Mouse (Mus musculus) left cerebral cortex, adult 8-10 months (tissue): Measurements from ENCODE around the gene Klf12. TPM values are rescaled to one million over a fixed set of nuclear protein-coding genes. Genes with fewer than 3 reads are reported as not detected.

ENCODE experiments used
- DNase-seq, 2 experiments: peaks; one replicate each; pipeline ENCODE4 v3.0.0; 2022; ENCODE audit warnings: low spot score in 2 of 2
- total RNA-seq, 4 experiments: library from RNA; stranded (reverse); gene quantifications; 2 replicates each; pipeline ENCODE4 v1.2.4; 2022

Klf12 gene
- total RNA-seq, 4 experiments from 2014 or later = 44.0 to 61.2 (median 51.3) TPM

DNA sequence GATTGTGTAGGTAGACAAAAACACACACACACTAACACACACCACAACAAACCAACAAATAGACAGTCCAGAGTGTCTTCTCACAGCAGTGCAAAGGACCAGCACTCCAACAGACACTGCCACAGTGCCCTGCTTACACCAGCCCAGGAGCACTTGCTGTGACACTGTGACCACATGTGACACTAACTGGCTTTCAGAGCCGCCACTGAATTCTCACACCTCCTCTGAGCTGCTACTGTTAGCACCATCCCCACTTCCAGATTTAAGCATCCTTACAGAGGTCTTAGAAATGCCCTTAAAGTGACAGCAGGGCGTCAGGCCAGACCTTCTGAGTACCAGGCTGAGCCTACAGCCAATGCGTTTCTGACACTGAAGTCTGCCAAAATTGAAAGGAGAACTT, 48.7 kb downstream of the Klf12 start:
- DNase-seq = no peak

DNA sequence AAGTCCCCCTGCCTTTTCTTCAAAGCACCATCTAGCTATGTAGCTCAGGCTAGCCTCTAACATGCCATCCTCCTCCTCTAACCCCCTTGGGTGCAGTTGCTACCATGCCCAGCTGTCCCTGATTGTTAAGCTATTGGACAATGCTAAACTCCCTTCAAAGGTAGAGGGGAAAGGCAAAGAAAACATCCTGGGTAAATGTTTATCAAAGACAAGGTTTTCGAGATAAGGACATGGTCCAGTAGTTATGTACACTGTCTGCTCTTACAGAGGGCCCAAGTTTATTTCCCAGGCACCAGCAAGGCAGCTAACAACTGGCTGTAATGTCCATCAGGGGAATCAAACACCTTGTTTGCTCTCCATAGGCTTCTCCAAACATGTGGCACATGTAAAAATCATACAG, 53.1 kb downstream of the Klf12 start:
- DNase-seq = no peak

DNA sequence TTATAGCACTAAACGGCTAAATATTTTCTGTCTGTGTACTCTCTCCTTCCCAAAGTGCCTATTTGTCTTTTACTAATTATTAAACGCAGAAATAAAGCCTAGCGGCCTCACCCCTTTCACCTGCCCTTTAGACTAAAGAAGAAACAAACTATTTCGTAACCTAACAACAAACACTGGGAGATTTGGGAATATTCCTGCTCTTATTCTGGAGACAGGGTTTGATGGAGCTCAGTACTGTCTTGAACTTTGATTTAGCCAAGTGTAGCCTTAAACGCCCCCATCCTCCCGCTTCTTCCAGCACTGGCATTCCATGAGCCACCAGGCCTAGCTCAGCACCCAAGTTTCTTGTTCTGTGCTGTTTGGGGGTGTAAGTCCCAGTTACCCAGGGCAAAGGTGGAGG, 56.4 kb downstream of the Klf12 start:
- no peak for DNase-seq

DNA sequence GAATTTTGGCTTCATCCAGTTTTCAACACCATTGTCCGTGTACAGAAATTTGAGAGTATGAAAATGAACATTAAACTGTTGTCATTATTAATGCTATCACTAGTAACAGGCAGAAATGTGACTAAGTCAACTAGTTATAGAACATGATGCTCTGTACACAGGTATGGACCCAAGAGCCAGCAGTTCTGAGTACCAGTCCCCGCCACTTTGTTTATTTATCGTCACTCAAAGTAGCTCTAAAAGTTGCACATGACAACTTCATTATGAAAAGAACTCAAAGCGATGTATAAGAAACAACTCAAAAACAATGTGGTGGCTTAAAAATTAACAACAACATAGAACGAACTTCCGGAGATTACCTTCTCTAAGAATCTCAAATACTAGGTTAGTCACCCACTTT, 56.8 kb downstream of the Klf12 start:
- no peak for DNase-seq

DNA sequence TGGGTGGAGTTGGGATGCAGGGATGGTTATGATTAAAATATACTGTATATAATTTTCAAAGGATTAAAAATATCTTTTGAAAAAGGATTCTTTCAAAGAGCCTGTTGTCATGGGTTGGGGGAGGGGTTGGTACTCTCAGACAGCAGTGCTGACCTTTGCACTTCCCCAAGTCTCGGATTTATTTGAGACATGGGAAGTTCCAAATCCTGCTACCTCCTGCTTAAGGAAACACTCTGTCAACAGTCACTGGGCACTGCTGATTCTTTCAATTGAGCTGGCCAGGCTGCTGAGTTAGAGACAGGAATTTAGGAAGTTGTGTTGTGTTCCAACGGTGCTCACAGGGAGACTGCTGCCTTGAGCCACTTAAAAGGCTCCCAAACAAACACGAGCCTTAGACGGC, 60.3 kb downstream of the Klf12 start:
- DNase-seq = no peak

DNA sequence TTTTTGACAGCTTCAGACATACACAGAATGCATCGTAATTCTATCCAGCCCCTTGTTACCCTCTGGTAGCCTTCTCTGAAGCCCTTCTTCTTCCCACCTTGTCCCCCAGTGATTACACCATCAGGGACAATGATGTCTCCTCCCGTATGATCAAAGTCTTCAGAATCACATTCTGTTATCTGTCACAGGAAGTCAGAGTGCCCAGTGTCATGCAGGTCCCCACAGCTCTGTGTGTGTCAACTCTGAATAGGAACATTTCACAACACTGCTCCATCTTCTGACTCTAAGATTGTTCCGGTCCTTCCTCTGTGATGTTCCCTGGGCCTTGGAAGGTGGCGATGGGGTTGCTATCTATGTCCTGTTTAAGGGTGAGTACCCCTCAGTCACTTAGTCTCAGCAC, 62.2 kb downstream of the Klf12 start:
- DNase-seq = no peak

DNA sequence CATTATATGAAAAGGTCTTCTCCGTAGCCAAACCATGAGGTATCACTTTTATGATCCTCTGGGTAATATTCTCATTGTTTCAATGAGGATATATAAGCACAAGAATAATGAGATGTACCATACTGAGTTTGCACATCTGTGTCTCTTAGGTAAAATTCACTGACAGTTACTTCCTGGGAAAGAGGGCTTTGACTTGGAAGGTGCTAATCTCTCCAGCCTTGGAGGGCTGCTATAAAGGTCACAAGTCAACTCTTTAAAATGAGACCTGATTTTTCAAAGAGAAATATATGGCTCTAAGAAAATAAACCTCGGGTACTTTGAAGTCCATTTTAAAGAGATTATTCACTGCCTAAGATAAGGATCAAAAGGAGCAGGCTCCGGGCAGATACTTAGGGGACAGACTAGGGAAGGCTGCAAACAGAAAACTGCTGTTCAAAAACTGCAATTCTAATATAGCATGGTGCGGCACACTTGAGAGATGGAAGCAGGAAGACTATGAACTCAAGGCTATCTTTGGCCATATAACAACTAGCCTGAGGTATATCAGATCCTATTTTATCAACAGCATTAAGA, 69.2 kb downstream of the Klf12 start:
- DNase-seq = no peak

DNA sequence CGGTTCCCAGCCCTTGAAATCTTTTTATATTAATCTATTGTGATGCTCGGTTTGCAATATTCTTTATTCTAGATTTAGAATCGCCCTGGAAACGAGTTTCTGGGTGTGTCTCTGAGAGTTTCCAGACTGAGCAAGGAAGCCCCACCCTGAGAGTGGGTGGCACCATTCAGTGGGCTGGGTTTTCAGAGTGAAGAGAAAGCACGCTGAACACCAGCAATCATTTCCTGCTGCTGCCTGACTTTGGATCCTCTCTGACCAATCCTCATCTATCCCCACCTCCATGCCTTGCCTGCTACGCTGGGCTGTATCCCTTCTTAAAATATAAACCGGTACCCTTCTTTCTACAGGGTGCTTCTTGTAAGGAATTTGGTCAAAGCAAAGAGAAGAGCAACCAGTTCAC, 71.4 kb downstream of the Klf12 start:
- DNase-seq = peak in 1 of 2 experiments; percentile 62

DNA sequence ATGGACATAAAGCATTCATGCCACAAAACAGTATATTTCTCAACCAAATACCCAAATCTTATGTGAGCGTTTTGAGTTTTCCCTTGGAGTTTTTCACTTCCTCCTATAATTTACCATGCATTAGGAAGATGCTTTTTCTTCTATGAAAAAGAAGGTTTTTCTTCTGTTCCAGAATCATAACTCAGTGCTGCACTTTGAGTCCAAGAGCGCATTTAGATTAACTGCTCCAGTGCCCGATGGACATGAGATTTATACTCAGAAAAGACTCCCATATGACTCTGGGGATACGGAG, 72.7 kb downstream of the Klf12 start:
- no peak for DNase-seq

DNA sequence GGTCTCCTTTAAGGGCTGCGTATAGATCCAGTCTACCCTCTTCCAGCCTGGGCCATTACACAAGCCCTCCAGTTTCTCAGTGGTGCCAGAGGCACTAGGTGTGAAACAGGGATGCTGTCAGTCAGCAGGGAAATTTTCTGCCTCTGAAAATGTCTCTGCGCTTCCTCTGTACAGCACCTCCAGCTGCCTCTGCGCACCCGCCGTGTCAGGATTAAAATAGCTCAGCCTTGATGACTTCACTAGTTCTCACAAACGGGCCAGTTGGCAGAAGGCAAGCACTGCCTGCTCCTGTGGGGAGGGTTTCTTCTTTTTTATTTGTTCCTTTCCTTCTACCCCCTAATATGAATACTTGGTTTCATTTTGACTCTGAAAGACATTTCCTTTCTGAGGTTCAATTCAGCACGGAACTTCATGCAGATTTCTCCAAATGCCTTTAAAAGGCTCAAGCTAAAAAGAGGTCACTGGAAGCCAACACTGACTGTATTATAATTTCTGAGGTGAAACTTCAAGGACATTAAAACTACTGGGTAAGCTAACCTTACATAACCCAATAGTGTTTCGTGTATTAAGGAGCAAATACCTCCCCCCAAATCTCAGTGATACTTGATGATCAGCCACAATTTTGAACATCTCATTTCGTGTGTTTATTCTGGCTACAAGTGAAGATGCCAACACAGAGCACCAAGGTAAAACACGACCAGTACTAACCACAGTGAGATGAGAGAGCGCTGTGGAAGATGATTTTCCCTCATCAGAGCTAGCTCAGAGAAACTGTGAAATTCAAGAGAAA, 73.2 kb downstream of the Klf12 start:
- DNase-seq = peak; percentile 54 to 80

DNA sequence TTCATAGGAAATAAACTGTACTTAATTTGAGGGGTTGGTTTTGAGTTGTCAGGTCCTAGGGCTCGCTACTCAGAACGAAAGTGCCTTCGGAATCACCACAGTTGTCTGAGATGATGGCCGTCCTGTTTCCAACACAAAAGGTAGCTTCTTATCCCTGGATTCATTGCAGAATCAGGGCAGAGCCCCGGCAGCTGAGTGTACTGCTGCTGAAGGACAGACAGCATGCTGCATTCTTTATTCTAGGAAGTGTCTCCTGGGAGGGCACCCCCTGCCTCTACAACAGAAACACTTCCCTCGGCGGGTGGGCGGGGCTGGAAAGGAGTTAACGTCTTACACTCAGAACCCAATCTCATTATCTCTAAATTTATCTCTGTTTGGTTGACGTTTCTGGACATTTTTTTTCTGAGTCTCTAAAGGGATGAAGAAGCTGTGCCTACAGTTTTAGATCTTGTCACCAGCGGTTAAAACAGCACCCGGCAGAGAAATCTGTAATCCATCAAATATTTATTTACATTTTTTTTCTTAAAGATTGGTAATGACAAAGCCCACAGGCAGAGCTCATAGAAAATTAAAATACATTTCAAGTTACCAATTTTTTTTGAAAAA, 74.6 kb downstream of the Klf12 start:
- DNase-seq = peak in 1 of 2 experiments; percentile 21

DNA sequence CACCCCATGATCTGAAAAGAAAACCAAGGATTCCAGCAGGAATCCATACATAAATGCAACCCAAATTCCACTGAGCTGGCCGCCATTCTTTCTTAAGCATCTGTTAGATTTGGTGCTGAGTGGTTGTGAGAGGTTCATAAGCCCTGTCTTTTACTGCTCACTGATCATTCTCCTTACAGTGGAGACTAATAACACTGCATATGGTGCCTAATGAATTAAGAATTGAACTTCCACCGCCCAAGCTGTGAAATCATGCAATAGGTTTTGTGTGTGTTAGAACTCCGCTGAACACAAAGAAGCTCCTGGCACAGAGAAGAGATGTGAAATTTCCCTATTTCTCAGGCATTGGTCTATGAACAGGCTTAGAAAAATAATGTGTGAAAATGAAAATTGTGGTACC, 77.4 kb downstream of the Klf12 start:
- no peak for DNase-seq

DNA sequence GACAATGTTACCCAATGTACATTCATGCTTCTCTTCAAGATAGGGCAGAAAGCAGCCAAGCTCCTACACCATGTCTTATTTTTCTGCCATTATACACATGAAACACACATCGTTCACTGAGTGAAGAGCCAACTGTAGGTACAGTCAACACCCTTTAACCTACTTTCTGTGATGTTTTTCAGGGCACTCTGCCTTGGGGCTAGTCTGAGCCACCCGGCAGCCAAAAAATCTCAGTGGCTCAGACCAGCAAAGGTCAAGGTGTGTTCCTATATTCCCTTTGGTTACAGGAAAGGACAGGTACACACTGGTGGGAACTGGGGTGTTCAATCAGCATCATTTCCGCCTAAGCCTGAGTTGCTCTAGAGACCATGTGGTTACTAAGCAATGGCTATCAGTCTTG, 78.3 kb downstream of the Klf12 start:
- no peak for DNase-seq

DNA sequence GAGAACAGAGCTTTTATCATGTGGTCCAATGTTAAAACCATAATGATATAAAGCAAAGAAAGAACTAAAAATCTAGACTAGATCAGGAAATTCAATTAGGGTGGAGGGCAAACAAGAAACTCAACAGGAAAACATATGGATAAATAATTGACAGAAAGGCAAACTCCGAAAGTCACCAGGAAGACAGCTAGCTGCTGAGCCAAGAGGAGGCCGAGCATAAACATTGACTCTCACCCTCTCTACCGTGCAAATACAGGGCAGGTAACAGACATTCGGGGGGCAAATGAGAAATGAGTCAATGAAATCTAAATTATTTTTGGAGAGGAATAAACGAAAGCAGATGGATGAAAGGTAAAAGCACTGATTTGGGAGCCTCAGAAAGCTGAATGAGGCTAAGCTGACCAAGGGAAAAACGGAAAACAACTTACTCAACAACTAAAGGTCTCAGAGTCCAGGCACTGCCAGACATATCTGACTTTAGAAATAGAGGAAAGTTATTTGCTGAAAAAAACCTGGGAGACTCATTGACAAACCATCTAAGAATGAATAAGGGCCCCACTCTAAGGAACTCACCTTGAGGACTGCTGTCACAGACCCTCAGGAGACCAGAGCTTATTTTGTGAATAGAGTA, 84.3 kb downstream of the Klf12 start:
- no peak for DNase-seq

DNA sequence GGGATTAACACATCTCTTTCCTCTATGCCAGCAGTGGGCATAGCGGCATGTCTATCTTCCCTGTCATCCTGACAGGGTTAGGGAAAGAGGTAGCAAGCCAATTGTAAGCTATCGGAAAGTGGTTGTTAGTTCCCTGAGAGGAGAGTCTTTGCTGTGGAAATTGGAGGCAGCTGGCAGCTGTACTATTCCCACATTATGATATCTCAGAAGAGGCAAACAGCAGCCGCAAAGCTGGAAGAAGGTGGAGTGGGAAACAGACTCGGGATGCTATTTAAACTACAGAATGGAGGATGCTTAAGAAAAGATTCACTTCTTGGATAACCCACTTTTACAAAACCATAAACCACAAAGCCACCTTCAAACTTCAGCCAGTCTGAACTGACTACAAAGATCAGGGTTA, 85.8 kb downstream of the Klf12 start:
- peak in 1 of 2 experiments; percentile 17 for DNase-seq

DNA sequence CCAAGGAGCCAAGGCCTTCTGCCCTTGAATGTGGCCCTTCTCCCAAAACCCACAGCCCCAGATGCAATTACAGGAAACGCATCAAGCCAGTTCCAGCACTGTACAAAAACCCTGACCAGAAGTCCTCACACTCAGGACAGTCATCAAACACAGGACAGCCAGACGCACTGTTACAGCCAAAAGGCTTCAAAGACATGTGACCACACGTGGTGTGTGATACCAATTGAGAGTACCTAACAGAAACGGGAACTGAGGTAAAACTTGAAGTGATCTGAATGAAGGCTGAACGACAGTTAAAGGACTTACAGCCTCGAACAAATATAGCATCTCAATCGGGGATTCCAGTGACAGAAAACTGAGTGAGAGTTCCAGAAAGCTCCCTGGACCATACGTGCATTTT, 87.3 kb downstream of the Klf12 start:
- no peak for DNase-seq

DNA sequence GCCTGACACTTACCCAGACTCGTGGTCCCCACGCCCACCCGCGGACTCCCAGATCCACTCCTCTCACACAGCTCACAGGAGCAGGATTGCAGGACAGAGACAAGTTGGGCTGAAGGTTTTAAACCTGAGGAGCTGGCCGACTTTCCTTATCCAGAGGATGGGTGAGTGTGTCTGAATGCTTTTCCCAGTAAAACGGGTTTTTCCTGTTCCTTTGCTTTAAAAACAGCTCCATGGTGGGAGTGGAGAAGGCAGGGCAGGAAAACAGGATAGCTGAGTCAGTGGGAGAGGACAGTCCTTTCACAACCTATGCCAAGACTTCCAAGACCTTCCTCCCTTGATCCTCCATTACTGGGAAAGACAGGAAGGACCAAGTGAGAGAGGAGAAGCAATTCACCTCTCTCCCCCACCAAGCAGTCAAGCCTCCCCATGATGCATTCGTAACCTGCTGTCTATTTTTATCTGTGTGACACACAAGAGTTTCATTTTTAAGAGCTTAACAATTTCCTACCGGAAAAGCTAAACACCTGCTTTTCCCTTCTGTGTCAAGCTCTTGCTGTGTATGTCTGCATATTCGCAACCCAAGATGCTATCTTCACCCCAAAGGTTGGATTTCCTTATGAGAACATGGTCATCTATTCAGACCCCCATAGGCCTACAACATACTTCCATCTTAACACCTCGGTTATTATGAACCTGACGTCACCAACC, 94.8 kb downstream of the Klf12 start:
- DNase-seq = no peak

DNA sequence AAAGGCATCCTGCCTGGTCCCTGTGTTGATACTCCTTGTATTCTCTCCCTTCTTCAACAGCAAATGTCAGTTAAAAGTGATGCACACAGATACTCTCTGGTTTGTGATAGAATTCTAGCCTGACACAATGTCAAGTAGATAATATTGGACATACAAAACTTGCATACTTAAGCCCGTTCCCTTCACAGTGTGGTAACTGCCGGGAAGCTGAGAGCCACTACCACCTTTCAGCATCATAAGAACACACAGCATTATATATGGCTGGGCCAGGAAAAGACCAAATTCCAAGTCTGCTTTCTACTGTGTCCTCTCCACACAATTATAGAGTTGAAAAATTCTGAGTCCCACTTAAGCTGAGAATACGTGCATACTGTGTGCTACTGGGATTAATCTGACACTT, 97.1 kb downstream of the Klf12 start:
- no peak for DNase-seq

DNA sequence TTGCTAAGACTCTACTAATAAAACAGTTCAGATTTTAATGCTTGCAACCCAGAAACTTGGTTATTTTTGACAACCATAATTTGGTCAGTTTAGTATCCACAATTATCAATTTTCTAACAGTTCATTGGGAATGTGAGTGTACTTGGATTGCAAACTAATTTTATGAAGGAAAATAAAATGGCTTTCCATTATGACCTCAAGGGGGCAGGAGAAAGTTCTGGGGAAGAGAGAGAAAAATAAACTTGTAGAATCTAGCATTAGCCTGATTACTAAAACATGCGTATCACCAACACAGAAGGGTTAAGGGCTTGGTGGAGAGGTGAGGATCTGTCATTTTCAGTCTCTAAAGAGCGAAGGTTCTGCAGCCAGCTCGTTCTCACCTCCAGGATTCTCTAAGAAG, 106.7 kb downstream of the Klf12 start:
- DNase-seq = no peak

DNA sequence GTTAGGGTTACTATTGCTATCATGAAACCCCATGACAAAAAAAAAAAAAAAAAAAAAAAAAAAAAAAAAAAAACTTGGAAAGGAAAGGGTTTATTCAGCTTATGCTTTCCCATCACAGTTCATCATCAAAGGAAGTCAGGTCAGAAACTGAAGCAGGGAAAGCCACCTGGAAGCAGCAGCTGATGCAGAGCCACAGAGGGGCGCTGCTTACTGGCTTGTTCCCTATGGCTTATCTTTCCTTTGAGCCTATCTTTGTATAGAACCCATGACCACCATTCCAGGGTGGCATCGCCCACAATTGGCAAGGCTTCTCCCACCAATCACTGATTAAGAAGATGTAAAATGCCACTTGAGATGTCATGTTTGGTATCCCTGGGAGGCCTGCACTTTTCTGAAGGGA, 119.4 kb downstream of the Klf12 start:
- no peak for DNase-seq

DNA sequence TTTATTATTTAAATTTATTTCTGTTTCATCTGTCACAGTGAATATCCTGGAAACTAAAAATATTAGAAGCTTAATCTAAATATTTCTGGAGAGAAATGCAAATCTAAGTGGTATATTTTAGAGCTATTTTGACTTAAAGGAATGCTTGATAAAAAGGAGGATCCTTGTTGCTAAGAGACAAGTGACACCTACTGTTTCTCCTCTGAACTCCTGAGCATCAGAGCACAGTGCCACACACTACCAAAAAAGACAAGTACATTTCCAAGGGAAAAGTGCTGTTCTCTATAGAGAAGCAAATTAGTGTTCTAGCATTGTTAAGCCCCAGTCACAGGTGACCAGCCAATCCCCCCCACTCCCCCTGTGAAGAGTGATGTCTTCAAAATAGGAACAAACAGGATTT, 127.8 kb downstream of the Klf12 start:
- no peak for DNase-seq

DNA sequence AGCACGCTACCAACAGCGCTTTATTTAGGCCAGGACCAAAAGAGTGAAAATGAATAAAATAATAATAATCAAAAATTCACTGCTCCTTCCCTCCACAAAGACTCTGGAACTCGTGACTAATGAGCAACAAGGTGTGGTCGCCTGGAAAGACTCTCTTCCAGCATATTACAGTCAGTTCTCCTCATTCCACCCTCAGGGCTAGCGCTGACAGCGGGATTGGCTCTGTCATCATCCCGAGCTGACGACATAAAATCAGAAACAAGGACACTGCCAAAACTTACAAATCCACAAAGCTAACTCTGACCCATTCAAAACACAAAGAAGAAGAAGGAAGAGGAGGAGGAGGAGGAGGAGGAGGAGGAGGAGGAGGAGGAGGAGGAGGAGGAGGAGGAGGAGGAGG, 136.8 kb downstream of the Klf12 start:
- DNase-seq = no peak
